Mouse (Mus musculus) liver, embryonic 11.5 days (tissue): ENCODE measurements around the gene Exoc4. TPM values are rescaled to one million over a fixed set of nuclear protein-coding genes. Genes with fewer than 3 reads are reported as not detected.

ENCODE experiments used
- ATAC-seq: fragments of 200-750 bp; cut with Nextera tagmentation; replicated peaks from 2 replicates; pipeline ENCODE4 v1.8.0; 2017; ENCODE audit warnings: moderate number of reproducible peaks, mild to moderate bottlenecking, moderate TSS enrichment, moderate library complexity; ENCODE audit not compliant: low FRiP score
- DNase-seq: peaks from one replicate; pipeline ENCODE4 v3.0.0-alpha.2; 2017; ENCODE audit warnings: low spot score
- H3K27ac ChIP-seq: fragments of 300-500 bp; sonication (generic); 2 replicates; pipeline ENCODE4 v1.5.1; 2014; ENCODE audit warnings: mild to moderate bottlenecking, low read depth, low read length, control low read depth
- H3K27me3 ChIP-seq: fragments of 300-500 bp; sonication (generic); replicated peaks from 2 replicates; pipeline ENCODE4 v1.6.1; 2014; ENCODE audit warnings: low read length, mixed read lengths; ENCODE audit not compliant: control insufficient read depth, insufficient read depth
- H3K36me3 ChIP-seq: fragments of 300-500 bp; sonication (generic); 2 replicates; pipeline ENCODE4 v1.6.1; 2014; ENCODE audit warnings: mild to moderate bottlenecking, low read length, moderate library complexity, mixed read lengths; ENCODE audit not compliant: control insufficient read depth, insufficient read depth
- H3K4me1 ChIP-seq: fragments of 300-500 bp; sonication (generic); replicated peaks from 2 replicates; pipeline ENCODE4 v1.6.1; 2014; ENCODE audit warnings: low read length, mixed read lengths; ENCODE audit not compliant: control insufficient read depth, insufficient read depth
- H3K4me2 ChIP-seq: fragments of 300-500 bp; sonication (generic); 2 replicates; pipeline ENCODE4 v1.6.1; 2014; ENCODE audit warnings: mild to moderate bottlenecking, control low read depth, moderate library complexity
- H3K4me3 ChIP-seq: fragments of 300-500 bp; sonication (generic); 2 replicates; pipeline ENCODE4 v1.5.1; 2014; ENCODE audit warnings: low read depth, low read length, control low read depth
- H3K9ac ChIP-seq: fragments of 300-500 bp; sonication (generic); 2 replicates; pipeline ENCODE4 v1.6.1; 2014; ENCODE audit warnings: low read depth, low read length, control low read depth
- H3K9me3 ChIP-seq: fragments of 300-500 bp; sonication (generic); 2 replicates; pipeline ENCODE4 v1.6.1; 2016; ENCODE audit warnings: low read length, inconsistent platforms, mixed read lengths; ENCODE audit not compliant: control insufficient read depth
- WGBS: fragments of 180-500 bp; shearing (Covaris S2); extraction: QIAGEN DNeasy Blood & Tissue Kit; methylation state at CpG from one replicate; pipeline ENCODE4 v1.1.7; 2014; 5-methylcytosine and 5-hydroxymethylcytosine counted together
- polyA plus RNA-seq: library from polyadenylated mRNA; unstranded; fragments of >200 nt; fragmentation: Nextera tagmentation; extraction: Ambion mirVana; gene quantifications from 2 replicates; pipeline ENCODE4 v1.2.1, GENCODE M21; 2014

The Exoc4 gene
- polyA plus RNA-seq, 1 experiment from 2014 or later: 20.9 TPM

- ATAC-seq: no peak
- H3K4me3 ChIP-seq: no peak overlapping the region
- no peaks in the 10 kb centered on the region for H3K36me3 ChIP-seq
- H3K4me1 ChIP-seq: no peaks in the 10 kb centered on the region; the same call in 1 of the 2 replicates
- H3K9me3 ChIP-seq: no peaks in the 10 kb centered on the region
- H3K4me2 ChIP-seq: no peak overlapping the region
- H3K9ac ChIP-seq: no peak overlapping the region
- no peaks in the 10 kb centered on the region for H3K27me3 ChIP-seq
- WGBS: 69% methylated on average over 9 of the region's 9 CpGs
- DNase-seq: no peak
- no peak overlapping the region for H3K27ac ChIP-seq
Observed at GRCm38 (mm10) chr6:33870468-33871142, 621.7 kb downstream of the Exoc4 start.

GRCm38 (mm10) chr6:33871286-33871685 lies 622.4 kb downstream of the Exoc4 start:
- H3K4me1 ChIP-seq: no peaks in the 10 kb centered on the region; the same call in 1 of the 2 replicates
- WGBS: 67% methylated on average over 1 of the region's 1 CpGs
- H3K9me3 ChIP-seq: no peaks in the 10 kb centered on the region
- no peak overlapping the region for H3K4me3 ChIP-seq
- no peak overlapping the region for H3K9ac ChIP-seq
- H3K4me2 ChIP-seq: no peak overlapping the region
- H3K27me3 ChIP-seq: no peaks in the 10 kb centered on the region
- no peak overlapping the region for H3K27ac ChIP-seq
- DNase-seq: no peak
- H3K36me3 ChIP-seq: no peaks in the 10 kb centered on the region
- no peak for ATAC-seq

GRCm38 (mm10) chr6:33872192-33872591 lies 623.3 kb downstream of the Exoc4 start:
- Histone ChIP-seq H3K9me3 (no peaks in the 10 kb centered on the region), H3K4me1 (no peaks in the 10 kb centered on the region; the same call in 1 of the 2 replicates), H3K9ac (no peak overlapping the region), H3K36me3 (no peaks in the 10 kb centered on the region), H3K27me3 (no peaks in the 10 kb centered on the region), H3K27ac (no peak overlapping the region), H3K4me2 (no peak overlapping the region), H3K4me3 (no peak overlapping the region)
- DNase-seq (no peak), ATAC-seq (no peak)
- WGBS: 21% methylated on average over 1 of the region's 1 CpGs

- Histone ChIP-seq H3K4me3 (no peak overlapping the region), H3K27me3 (no peaks in the 10 kb centered on the region), H3K4me2 (no peak overlapping the region), H3K36me3 (no peaks in the 10 kb centered on the region), H3K9ac (no peak overlapping the region), H3K27ac (no peak overlapping the region), H3K4me1 (no peaks in the 10 kb centered on the region; the same call in 1 of the 2 replicates), H3K9me3 (no peaks in the 10 kb centered on the region)
- WGBS: 72% methylated on average over 5 of the region's 5 CpGs
- ATAC-seq (no peak), DNase-seq (no peak)
Observed at GRCm38 (mm10) chr6:33873000-33873399, 624.1 kb downstream of the Exoc4 start.

GRCm38 (mm10) chr6:33874291-33875014 lies 625.6 kb downstream of the Exoc4 start:
- no peaks in the 10 kb centered on the region for H3K36me3 ChIP-seq
- DNase-seq: no peak
- H3K4me1 ChIP-seq: no peaks in the 10 kb centered on the region; the same call in 1 of the 2 replicates
- no peak overlapping the region for H3K4me2 ChIP-seq
- H3K9ac ChIP-seq: no peak overlapping the region
- ATAC-seq: no peak
- H3K4me3 ChIP-seq: no peak overlapping the region
- H3K27ac ChIP-seq: no peak overlapping the region
- no peaks in the 10 kb centered on the region for H3K27me3 ChIP-seq
- 77% methylated on average over 8 of the region's 8 CpGs for WGBS
- no peaks in the 10 kb centered on the region for H3K9me3 ChIP-seq

- H3K4me2 ChIP-seq: no peak overlapping the region
- no peak for DNase-seq
- no peak overlapping the region for H3K4me3 ChIP-seq
- 72% methylated on average over 9 of the region's 9 CpGs for WGBS
- no peak overlapping the region for H3K27ac ChIP-seq
- ATAC-seq: no peak
- H3K9ac ChIP-seq: no peak overlapping the region
- no peaks in the 10 kb centered on the region for H3K4me1 ChIP-seq
- H3K27me3 ChIP-seq: no peaks in the 10 kb centered on the region
- no peaks in the 10 kb centered on the region for H3K36me3 ChIP-seq
- H3K9me3 ChIP-seq: no peaks in the 10 kb centered on the region
Observed at GRCm38 (mm10) chr6:33884141-33884683, 635.3 kb downstream of the Exoc4 start.

- Histone ChIP-seq H3K9me3 (no peaks in the 10 kb centered on the region), H3K4me2 (no peak overlapping the region), H3K9ac (no peak overlapping the region), H3K27ac (no peak overlapping the region), H3K4me3 (no peak overlapping the region), H3K4me1 (no peaks in the 10 kb centered on the region), H3K27me3 (no peaks in the 10 kb centered on the region), H3K36me3 (no peaks in the 10 kb centered on the region)
- 88% methylated on average over 2 of the region's 2 CpGs for WGBS
- no peak for ATAC-seq
- DNase-seq: no peak
Observed at GRCm38 (mm10) chr6:33886941-33887340, 638.1 kb downstream of the Exoc4 start.

- no peaks in the 10 kb centered on the region for H3K36me3 ChIP-seq
- H3K4me1 ChIP-seq: no peaks in the 10 kb centered on the region
- H3K9me3 ChIP-seq: no peaks in the 10 kb centered on the region
- no peaks in the 10 kb centered on the region for H3K27me3 ChIP-seq
- no peak overlapping the region for H3K4me2 ChIP-seq
- H3K27ac ChIP-seq: no peak overlapping the region
- H3K9ac ChIP-seq: no peak overlapping the region
- ATAC-seq: no peak
- H3K4me3 ChIP-seq: no peak overlapping the region
- WGBS: 84% methylated on average over 1 of the region's 1 CpGs
- DNase-seq: no peak
Observed at GRCm38 (mm10) chr6:33890926-33891325, 642.0 kb downstream of the Exoc4 start.
